Mouse (Mus musculus) gastrocnemius, postnatal 14 days (tissue): ENCODE measurements around the gene Agtpbp1. TPM values are rescaled to one million over a fixed set of nuclear protein-coding genes. Genes with fewer than 3 reads are reported as not detected.
A peak's percentile ranks its signal among the peaks of the same experiment; 100 is the strongest.

Experiments used
- DNase-seq: peaks from one replicate; pipeline ENCODE4 v3.0.0; 2021; ENCODE audit warnings: mixed read lengths
- intact Hi-C: fragments of 180-260 bp; cut with DNase I; formaldehyde crosslinking; loops from one replicate; pipeline ENCODE4 v1.15.1; 2025; ENCODE audit warnings: low total_unique reads
- total RNA-seq, 2 experiments: library from RNA; stranded (reverse); gene quantifications; 2 replicates each; pipeline ENCODE4 v1.2.3; 2021

The Agtpbp1 gene
- total RNA-seq, 2 experiments from 2014 or later: 37.4 to 38.7 TPM

GRCm38 (mm10) chr13:59454001-59454785 is 130.8 kb downstream of the Agtpbp1 start:
- DNase-seq: no peak

DNA sequence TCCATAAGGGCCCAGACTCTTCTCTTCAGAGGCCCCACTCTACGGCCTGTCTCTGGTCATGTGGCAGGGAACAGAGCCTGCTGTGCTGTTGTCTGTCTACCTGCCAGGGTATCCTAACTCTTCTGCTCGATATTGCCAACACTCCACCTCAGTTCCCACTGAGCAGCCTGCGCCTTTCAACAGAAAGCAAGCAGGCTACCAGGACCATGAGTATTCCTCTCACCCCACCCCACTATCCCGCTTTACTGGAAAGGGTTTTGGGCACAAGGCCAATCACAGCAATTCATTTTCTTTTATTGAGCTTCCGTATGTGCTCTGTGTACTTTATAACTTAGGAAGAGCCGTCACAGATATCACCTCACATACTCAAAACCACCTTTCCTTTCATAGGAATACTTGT is 131.4 kb downstream of the Agtpbp1 start:
- intact Hi-C loops: no loop called here
- no peak for DNase-seq

More at GRCm38 (mm10) chr13:59454001-59454785, 130.8 kb downstream of the Agtpbp1 start:
- intact Hi-C loops: no loop called here

DNA sequence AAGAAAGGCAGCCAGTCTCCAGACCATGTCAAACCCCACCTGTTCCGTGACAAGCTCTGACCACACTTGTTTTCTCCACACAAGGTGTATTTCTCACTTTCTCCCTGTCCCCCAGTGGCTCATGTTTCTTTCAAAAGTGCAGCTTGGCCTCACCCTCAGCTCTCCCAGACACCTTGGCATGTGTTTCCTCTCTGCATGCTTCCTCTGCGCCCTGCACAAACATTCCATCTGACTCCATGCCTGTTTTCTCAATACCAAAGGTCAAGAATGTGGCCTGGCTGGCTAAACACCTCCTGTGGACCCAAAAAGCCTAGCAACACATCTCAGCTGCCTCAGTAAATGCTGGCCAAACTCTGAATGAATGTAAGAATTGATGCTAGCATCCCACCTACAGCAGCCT is 132.0 kb downstream of the Agtpbp1 start:
- DNase-seq: no peak
- intact Hi-C loops: no loop called here

- DNase-seq: no peak
- intact Hi-C loops: no loop called here
Observed at GRCm38 (mm10) chr13:59450840-59451239, 134.2 kb downstream of the Agtpbp1 start.

DNA sequence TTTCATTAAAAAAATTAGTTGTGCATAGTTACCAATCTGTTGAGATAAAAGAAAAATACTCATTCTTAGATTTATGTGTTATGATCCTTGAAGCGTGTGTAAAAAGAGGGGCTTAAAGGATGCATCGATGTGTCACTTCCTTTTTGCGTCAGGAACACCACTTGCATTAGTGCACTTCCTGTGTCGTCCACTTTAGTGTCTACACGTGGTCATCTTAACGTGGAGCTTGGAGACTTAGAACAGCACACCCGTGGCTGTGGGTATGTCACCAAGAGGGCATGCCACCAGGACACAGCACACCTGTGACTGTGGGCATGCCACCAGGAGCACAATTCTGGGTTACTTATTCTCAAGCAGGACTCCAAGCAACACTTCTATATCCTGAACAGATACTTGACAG is 137.9 kb downstream of the Agtpbp1 start:
- intact Hi-C loops: no loop called here
- no peak for DNase-seq

DNA sequence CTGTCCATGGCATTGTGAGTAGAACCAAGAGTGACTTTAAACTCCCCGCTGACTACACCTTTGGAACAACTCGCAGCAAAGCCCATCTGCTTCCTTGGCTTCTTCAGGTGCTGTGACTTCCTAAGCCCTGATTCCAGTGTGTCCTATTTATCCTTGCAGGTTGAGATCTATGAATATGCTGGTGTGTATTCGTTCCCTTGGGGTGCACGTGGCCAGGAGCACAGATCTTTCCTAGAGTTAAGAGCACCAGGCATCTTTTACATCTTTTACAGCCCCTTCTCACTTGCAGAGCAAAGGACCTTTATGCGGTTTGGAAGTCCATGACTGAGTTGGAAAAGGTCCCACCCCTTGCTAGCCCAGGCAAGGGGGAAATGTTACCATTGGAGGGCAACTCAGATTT is 139.8 kb downstream of the Agtpbp1 start:
- DNase-seq: no peak
- intact Hi-C loops: no loop called here

- no peak for DNase-seq
- intact Hi-C loops: no loop called here
Observed at GRCm38 (mm10) chr13:59444371-59444770, 140.7 kb downstream of the Agtpbp1 start.

GRCm38 (mm10) chr13:59439683-59440082 is 145.3 kb downstream of the Agtpbp1 start:
- intact Hi-C loops: no loop called here
- no peak for DNase-seq

DNA sequence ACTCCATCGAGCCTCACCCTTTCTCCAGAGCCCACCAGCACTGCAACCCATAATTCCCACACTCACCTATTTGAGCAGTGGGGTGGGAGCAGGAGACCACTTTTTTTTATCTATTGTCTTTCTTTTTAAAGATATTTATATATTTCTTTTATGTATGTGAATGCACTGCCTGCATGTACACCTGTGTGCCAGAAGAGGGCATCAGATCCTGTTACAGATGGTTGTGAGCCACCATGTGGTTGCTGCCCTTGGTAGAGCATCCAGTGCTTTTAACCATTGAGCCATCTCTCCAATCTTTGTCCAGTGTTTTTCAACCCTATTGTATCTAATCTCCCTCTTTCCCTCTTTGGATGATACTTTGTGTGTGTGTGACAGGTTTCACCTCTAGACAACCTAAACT is 150.5 kb downstream of the Agtpbp1 start:
- DNase-seq: no peak
- intact Hi-C loops: no loop called here

DNA sequence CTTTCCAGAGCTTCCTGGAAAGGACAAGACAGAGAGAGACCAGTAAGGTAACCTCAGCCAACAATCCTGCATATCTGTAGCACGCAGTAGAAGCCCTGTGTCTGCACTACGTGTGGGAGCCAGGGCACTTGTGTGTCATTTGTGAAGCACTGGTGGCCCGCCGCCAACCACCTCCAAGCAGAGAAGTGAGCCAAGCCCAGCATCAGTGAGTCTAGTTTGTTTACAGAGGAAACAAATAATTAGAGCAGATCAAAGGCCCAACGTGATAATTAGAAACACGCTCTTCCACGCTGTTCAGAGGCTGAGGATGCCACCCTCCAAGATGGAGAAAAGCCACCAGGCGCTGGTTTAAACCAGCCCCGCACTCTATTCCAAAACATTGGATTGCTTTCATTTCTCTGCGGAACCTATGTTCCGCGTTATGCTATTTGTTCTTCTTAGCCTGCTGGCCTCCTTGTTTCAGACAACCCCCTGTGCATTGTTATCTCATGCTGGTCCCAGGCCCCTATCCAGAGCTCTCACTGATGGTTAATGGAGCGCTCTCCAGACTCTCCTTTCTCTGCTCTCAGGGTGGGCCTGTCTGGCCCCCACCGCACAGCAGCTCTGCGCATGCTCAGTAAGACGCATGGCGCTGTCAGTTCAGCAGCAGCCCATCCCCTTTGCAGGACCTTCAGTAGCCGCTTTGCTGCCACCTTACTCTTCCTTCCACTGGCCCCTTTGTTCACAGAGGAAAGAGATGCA is 153.7 kb downstream of the Agtpbp1 start:
- intact Hi-C loops: no loop called here
- DNase-seq: peak; percentile 30

- intact Hi-C loops: no loop called here
- no peak for DNase-seq
Observed at GRCm38 (mm10) chr13:59429369-59429768, 155.7 kb downstream of the Agtpbp1 start.

GRCm38 (mm10) chr13:59423871-59424270 is 161.2 kb downstream of the Agtpbp1 start:
- no peak for DNase-seq
- intact Hi-C loops: no loop called here

- intact Hi-C loops: no loop called here
- DNase-seq: no peak
Observed at GRCm38 (mm10) chr13:59416530-59417230, 168.3 kb downstream of the Agtpbp1 start.

- no peak for DNase-seq
- intact Hi-C loops: no loop called here
Observed at GRCm38 (mm10) chr13:59413885-59414284, 171.1 kb downstream of the Agtpbp1 start.

GRCm38 (mm10) chr13:59412672-59413071 is 172.4 kb downstream of the Agtpbp1 start:
- DNase-seq: no peak
- intact Hi-C loops: no loop called here

DNA sequence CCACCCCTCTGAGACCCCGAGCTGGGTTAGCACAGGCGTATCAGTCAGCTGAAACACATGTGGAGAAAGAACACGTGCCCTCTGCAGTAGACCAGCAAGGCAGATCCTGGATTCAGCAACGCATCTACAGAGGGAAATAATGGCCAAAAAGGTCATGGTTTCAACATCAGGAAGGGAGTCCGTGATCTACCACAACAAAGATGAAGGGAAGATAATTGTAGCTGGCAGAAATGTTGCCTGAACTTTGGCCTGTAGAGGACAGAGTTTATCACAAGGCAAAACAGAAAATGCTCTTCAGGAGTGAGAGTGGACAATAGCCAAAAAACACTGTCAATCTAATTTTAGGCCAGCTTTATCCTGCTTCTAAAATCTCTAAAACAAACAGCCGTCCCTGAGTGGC is 177.8 kb downstream of the Agtpbp1 start:
- DNase-seq: no peak
- intact Hi-C loops: no loop called here

- intact Hi-C loops: no loop called here
- no peak for DNase-seq
Observed at GRCm38 (mm10) chr13:59402026-59402775, 182.8 kb downstream of the Agtpbp1 start.

DNA sequence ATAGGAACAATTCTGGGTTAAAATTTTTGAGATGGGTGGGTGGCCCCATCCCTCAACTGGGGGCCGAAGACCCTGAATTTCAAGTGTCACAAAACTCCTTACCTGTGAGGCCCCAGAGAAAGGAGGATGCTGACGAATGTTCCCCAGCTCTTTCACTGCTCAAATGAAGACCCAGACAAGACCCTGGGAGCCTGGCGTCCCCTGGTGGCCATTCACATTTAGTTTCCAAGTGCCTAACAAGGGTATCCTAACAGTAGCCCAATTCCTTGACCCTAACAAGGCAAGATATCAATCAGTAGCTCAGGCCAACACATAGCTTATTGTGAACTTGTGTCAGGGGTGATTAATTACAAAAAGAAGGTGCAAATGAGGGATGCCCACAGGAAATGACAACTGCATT is 187.5 kb downstream of the Agtpbp1 start:
- intact Hi-C loops: loop anchor here (5.0 kb wide), 1 partner anchor 760 kb away; no protein-coding TSS in a partner anchor

More for the DNA sequence above, 187.5 kb downstream of the Agtpbp1 start:
- DNase-seq: peak; percentile 47
